Mouse (Mus musculus) heart, postnatal 4 days (tissue): ENCODE measurements at regions not wholly inside any gene's neighbourhood (a gene's known extent, or its start where the extent isn't known, plus 50 kb on each side); places are given as distances from the start of the nearest gene placed in this dataset.
"Not testable (repeated sequence)": the region's sequence is repeated elsewhere in the genome, so short reads cannot be mapped to it uniquely, and the experiment has no call there.

Source experiments
- DNase-seq: peaks from one replicate; pipeline ENCODE4 v3.0.0; 2021

GRCm38 (mm10) chr10:38458975-38459374 lies 362.6 kb downstream of the Rfpl4b start:
- no peak for DNase-seq

- DNase-seq: no peak
Observed at GRCm38 (mm10) chr10:38458424-38458823, 363.2 kb downstream of the Rfpl4b start.

GRCm38 (mm10) chr10:38456786-38457185 lies 364.8 kb downstream of the Rfpl4b start:
- DNase-seq: no peak

- no peak for DNase-seq
Observed at GRCm38 (mm10) chr10:38449263-38449662, 372.3 kb downstream of the Rfpl4b start.

- no peak for DNase-seq
Observed at GRCm38 (mm10) chr10:38447706-38448105, 373.9 kb downstream of the Rfpl4b start.

- no peak for DNase-seq
Observed at GRCm38 (mm10) chr10:38447256-38447655, 374.3 kb downstream of the Rfpl4b start.

- DNase-seq: no peak
Observed at GRCm38 (mm10) chr10:38439286-38439685, 382.3 kb downstream of the Rfpl4b start.

- no peak for DNase-seq
Observed at GRCm38 (mm10) chr10:38436907-38437306, 384.7 kb downstream of the Rfpl4b start.

GRCm38 (mm10) chr10:38421541-38421940 lies 400.0 kb downstream of the Rfpl4b start:
- no peak for DNase-seq

- DNase-seq: no peak
Observed at GRCm38 (mm10) chr10:38419771-38420170, 401.8 kb downstream of the Rfpl4b start.

- no peak for DNase-seq
Observed at GRCm38 (mm10) chr10:38383161-38383560, 438.4 kb downstream of the Rfpl4b start.

- no peak for DNase-seq
Observed at GRCm38 (mm10) chr10:38381873-38382296, 439.7 kb downstream of the Rfpl4b start.

GRCm38 (mm10) chr10:38380388-38380787 lies 441.2 kb downstream of the Rfpl4b start:
- no peak for DNase-seq

GRCm38 (mm10) chr10:38366776-38367175 lies 454.8 kb downstream of the Rfpl4b start:
- no peak for DNase-seq

- DNase-seq: no peak
Observed at GRCm38 (mm10) chr10:38364876-38365275, 456.7 kb downstream of the Rfpl4b start.

GRCm38 (mm10) chr10:38357539-38358232 lies 463.9 kb downstream of the Rfpl4b start:
- DNase-seq: no peak

GRCm38 (mm10) chr10:38353973-38354372 lies 467.6 kb downstream of the Rfpl4b start:
- DNase-seq: no peak

GRCm38 (mm10) chr10:38353526-38353925 lies 468.1 kb downstream of the Rfpl4b start:
- DNase-seq: no peak

GRCm38 (mm10) chr10:38347029-38347428 lies 474.6 kb downstream of the Rfpl4b start:
- DNase-seq: not testable (repeated sequence)

- no peak for DNase-seq
Observed at GRCm38 (mm10) chr10:38340406-38341175, 481.0 kb downstream of the Rfpl4b start.

- peak; percentile 4 for DNase-seq
Observed at GRCm38 (mm10) chr10:38308716-38309392, 512.7 kb downstream of the Rfpl4b start.

- DNase-seq: no peak
Observed at GRCm38 (mm10) chr10:38295724-38296123, 525.9 kb downstream of the Rfpl4b start.

- DNase-seq: no peak
Observed at GRCm38 (mm10) chr10:38288689-38289283, 532.8 kb downstream of the Rfpl4b start.
